Mouse (Mus musculus) heart, adult 2 months (tissue): Measurements from ENCODE around the gene Sgpp1. TPM values are rescaled to one million over a fixed set of nuclear protein-coding genes. Genes with fewer than 3 reads are reported as not detected.

ENCODE experiments used
- DNase-seq, 2 experiments: peaks; one replicate each; pipeline ENCODE4 v3.0.0; 2021
- H3K27ac ChIP-seq: fragments of 200-600 bp; 2 replicates; pipeline ENCODE4 v1.8.1; 2022
- H3K27me3 ChIP-seq: fragments of 200-500 bp; 2 replicates; pipeline ENCODE4 v1.6.1; 2012; ENCODE audit warnings: mild to moderate bottlenecking, low read length, inconsistent platforms, mixed read lengths; ENCODE audit not compliant: control insufficient read depth, insufficient read depth
- H3K36me3 ChIP-seq: fragments of 200-500 bp; 2 replicates; pipeline ENCODE4 v1.6.1; 2012; ENCODE audit warnings: low read length, inconsistent platforms; ENCODE audit not compliant: control insufficient read depth, insufficient read depth
- H3K4me1 ChIP-seq: fragments of 200-500 bp; 2 replicates; pipeline ENCODE4 v1.6.1; 2011; ENCODE audit warnings: low read length; ENCODE audit not compliant: control insufficient read depth, insufficient read depth
- H3K4me3 ChIP-seq: fragments of 200-600 bp; 2 replicates; pipeline ENCODE4 v1.8.1; 2022
- H3K79me2 ChIP-seq: fragments of 200-500 bp; replicated peaks from 2 replicates; pipeline ENCODE4 v1.6.1; 2012; ENCODE audit warnings: mild to moderate bottlenecking, inconsistent platforms, low read length, moderate library complexity, mixed read lengths; ENCODE audit not compliant: control insufficient read depth, insufficient read depth
- H3K9ac ChIP-seq: fragments of 200-500 bp; 2 replicates; pipeline ENCODE4 v1.6.1; 2012; ENCODE audit warnings: low read depth, mild to moderate bottlenecking, control low read depth, inconsistent platforms, low read length, mixed read lengths
- CTCF ChIP-seq: fragments of 200-600 bp; IDR thresholded peaks from 2 replicates; pipeline ENCODE4 v1.8.1; 2022; ENCODE audit warnings: antibody characterized with exemption, mild to moderate bottlenecking, moderate library complexity
- EP300 ChIP-seq: fragments of 200-500 bp; IDR thresholded peaks from 2 replicates; pipeline ENCODE4 v1.6.1; 2011; ENCODE audit warnings: low read depth, low read length, control low read depth; ENCODE audit not compliant: insufficient read depth
- POLR2A ChIP-seq: fragments of 200-500 bp; IDR thresholded peaks from 2 replicates; pipeline ENCODE4 v1.6.1; 2011; ENCODE audit warnings: mild to moderate bottlenecking, low read depth, low read length, control low read depth; ENCODE audit not compliant: insufficient read depth
- WGBS: fragments of 180-500 bp; shearing (Covaris S2); methylation state at CpG from one replicate; pipeline ENCODE4 v1.1.7; 2018; 5-methylcytosine and 5-hydroxymethylcytosine counted together
- intact Hi-C: fragments of 180-260 bp; cut with DNase I; formaldehyde crosslinking; loops from one replicate; pipeline ENCODE4 v1.15.1; 2025
- long read RNA-seq: library from polyadenylated mRNA; stranded (forward); transcript quantifications from one replicate; pipeline ENCODE4 v2.0.0, GENCODE M21; 2021
- polyA plus RNA-seq: library from polyadenylated mRNA; depleted of rRNA; stranded (reverse); fragments of >200 nt; gene quantifications from 2 replicates; pipeline ENCODE4 v1.2.3, GENCODE M21; 2012; rRNA removed
- total RNA-seq, 2 experiments: library from RNA; stranded (reverse); gene quantifications; 2 replicates each; pipeline ENCODE4 v1.2.3; 2021

Gene Sgpp1
- total RNA-seq, result 10 to 100 TPM; 21.3 to 22.5 TPM
- 17.1 and 31.1 TPM in 2 replicates for polyA plus RNA-seq
- long read RNA-seq, transcript Sgpp1-201 (3 exons, 3,323 nt), result major isoform, 19 of 19 reads
- long read RNA-seq, partial matches to known transcripts, result 0 of 19 reads
- long read RNA-seq, other reads (novel, unspliced or antisense), result 0 of 19 reads

- no peak for TF ChIP-seq CTCF
- TF ChIP-seq POLR2A, result 0 out of 2 replicates have a peak, but pooled peaks have one; percentile 37
- Histone ChIP-seq H3K9ac (peak within 1 kb of the TSS; percentile 93), H3K36me3 (0 out of 2 replicates have a peak, but pooled peaks cover 3% of the 10 kb centered on the region), H3K27me3 (no peaks in the 10 kb centered on the region), H3K4me1 (peaks cover 5% of the 10 kb centered on the region), H3K4me3 (peak within 1 kb of the TSS; percentile 88), H3K27ac (peak within 1 kb of the TSS; percentile 88), H3K79me2 (peaks cover 2% of the 10 kb centered on the region; the same call in 1 of the 2 replicates)
- intact Hi-C loops, result loop anchor here (2.0 to 5.0 kb wide), 3 partner anchors 35 to 138 kb away; partner anchors contain the start of gene Ppp2r5e
- peak; percentile 88 to 91 for DNase-seq
- 2% methylated on average over 79 of the region's 105 CpGs for WGBS
These were observed at the start of gene Sgpp1 for GRCm38 (mm10) chr12:75735246-75736200. Gene Sgpp1, minus strand, starts transcription at chr12:75735729.

DNA sequence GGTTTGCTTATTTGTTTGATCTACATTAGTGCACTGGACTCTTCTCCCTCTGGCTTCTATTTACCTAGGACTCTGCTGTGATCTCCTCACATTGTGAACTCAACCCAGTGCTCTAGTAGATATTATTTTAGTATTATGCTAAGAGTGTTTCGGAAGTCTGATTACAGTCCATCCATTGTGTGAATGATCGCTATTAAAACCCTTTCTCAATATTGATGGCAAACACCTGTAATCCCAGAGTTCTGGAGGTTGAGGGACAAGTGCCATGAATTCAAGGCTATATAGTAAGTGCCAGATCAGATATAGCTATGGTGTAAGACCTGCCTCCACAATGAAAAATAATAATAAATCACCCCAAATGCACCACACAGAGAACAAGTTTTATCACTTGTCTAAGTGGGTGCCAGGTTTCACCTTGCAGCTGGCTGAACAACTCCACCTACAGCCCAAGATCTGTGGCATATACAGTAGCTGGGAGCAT, 48.8 kb upstream of the Sgpp1 start:
- Histone ChIP-seq H3K36me3 (no peaks in the 10 kb centered on the region), H3K4me3 (no peak overlapping the region), H3K79me2 (no peaks in the 10 kb centered on the region), H3K27me3 (no peaks in the 10 kb centered on the region), H3K4me1 (no peaks in the 10 kb centered on the region), H3K27ac (no peak overlapping the region), H3K9ac (no peak overlapping the region)
- intact Hi-C loops, result loop anchor here (10.0 kb wide), 1 partner anchor 170 kb away; no protein-coding TSS in a partner anchor
- WGBS, result 90% methylated on average over 2 of the region's 2 CpGs
- no peak for DNase-seq
- TF ChIP-seq EP300, result no peak
- TF ChIP-seq POLR2A, result no peak
- TF ChIP-seq CTCF, result no peak

- H3K9ac ChIP-seq, result no peak overlapping the region
- 65% methylated on average over 7 of the region's 7 CpGs for WGBS
- H3K27me3 ChIP-seq, result no peaks in the 10 kb centered on the region
- intact Hi-C loops, result loop anchor here (10.0 kb wide), 1 partner anchor 173 kb away; no protein-coding TSS in a partner anchor
- H3K27ac ChIP-seq, result no peak overlapping the region
- no peak overlapping the region for H3K4me3 ChIP-seq
- no peaks in the 10 kb centered on the region for H3K4me1 ChIP-seq
- TF ChIP-seq EP300, result no peak
- TF ChIP-seq CTCF, result no peak
- no peak for TF ChIP-seq POLR2A
- no peak for DNase-seq
- H3K79me2 ChIP-seq, result no peaks in the 10 kb centered on the region
- H3K36me3 ChIP-seq, result no peaks in the 10 kb centered on the region
These were observed 46.5 kb upstream of the Sgpp1 start for GRCm38 (mm10) chr12:75781995-75782394.

DNA sequence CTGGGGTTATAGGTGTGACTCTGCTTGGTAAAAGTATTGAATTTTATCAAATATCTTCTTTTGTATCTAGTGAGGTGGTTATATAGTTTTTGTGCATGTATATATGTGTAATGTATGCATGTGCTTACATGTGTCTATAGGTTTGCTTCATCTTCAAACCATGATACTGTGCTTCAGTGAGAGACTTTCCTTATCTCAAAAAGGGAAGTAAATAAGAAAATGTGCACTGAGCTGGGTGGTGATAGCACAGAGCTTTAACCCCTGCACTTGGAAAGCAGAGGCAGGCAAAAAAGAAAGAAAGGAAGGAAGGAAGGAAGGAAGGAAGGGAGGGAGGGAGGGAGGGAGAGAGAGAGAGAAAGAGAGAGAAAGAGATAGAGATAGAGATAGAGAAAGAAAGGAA, 45.9 kb upstream of the Sgpp1 start:
- H3K27me3 ChIP-seq, result no peaks in the 10 kb centered on the region
- intact Hi-C loops, result loop anchor here (10.0 kb wide), 1 partner anchor 173 kb away; no protein-coding TSS in a partner anchor
- H3K79me2 ChIP-seq, result no peaks in the 10 kb centered on the region
- no peak for DNase-seq
- no peak overlapping the region for H3K4me3 ChIP-seq
- no peaks in the 10 kb centered on the region for H3K4me1 ChIP-seq
- no peak overlapping the region for H3K9ac ChIP-seq
- H3K36me3 ChIP-seq, result no peaks in the 10 kb centered on the region
- no peak for TF ChIP-seq CTCF
- no peak for TF ChIP-seq POLR2A
- TF ChIP-seq EP300, result no peak
- no peak overlapping the region for H3K27ac ChIP-seq

GRCm38 (mm10) chr12:75772424-75773034, 37.0 kb upstream of the Sgpp1 start:
- H3K9ac ChIP-seq, result no peak overlapping the region
- DNase-seq, result peak; percentile 41 to 77

More at GRCm38 (mm10) chr12:75772424-75773034, 37.0 kb upstream of the Sgpp1 start:
- H3K27me3 ChIP-seq, result no peaks in the 10 kb centered on the region
- no peaks in the 10 kb centered on the region for H3K4me1 ChIP-seq
- H3K4me3 ChIP-seq, result no peak overlapping the region
- H3K36me3 ChIP-seq, result no peaks in the 10 kb centered on the region
- H3K79me2 ChIP-seq, result no peaks in the 10 kb centered on the region
- TF ChIP-seq CTCF, result peak; percentile 76
- 0 out of 2 replicates have a peak, but pooled peaks have one; percentile 36 for TF ChIP-seq EP300
- no peak for TF ChIP-seq POLR2A
- WGBS, result 14% methylated on average over 3 of the region's 3 CpGs
- H3K27ac ChIP-seq, result no peak overlapping the region
- intact Hi-C loops, result loop anchor here (5.0 to 10.0 kb wide), 3 partner anchors 100 to 310 kb away; partner anchors contain the start of gene Ppp2r5e
